Mouse (Mus musculus): ENCODE data around the gene Fry.

Fry gene

GRCm38 (mm10) chr5:150176251-150177015 lies 58.0 kb downstream of the Fry start:
- peak; percentile 91 for DNase-seq

- DNase-seq, result peak; percentile 25
Observed at GRCm38 (mm10) chr5:150177757-150178156, 59.3 kb downstream of the Fry start.

GRCm38 (mm10) chr5:150178194-150178801 lies 59.9 kb downstream of the Fry start:
- peak; percentile 55 for DNase-seq

GRCm38 (mm10) chr5:150180985-150181607 lies 62.7 kb downstream of the Fry start:
- peak; percentile 82 for DNase-seq

GRCm38 (mm10) chr5:150184959-150185358 lies 66.5 kb downstream of the Fry start:
- no peak for DNase-seq

- DNase-seq, result peak; percentile 66
Observed at GRCm38 (mm10) chr5:150186121-150186520, 67.7 kb downstream of the Fry start.

GRCm38 (mm10) chr5:150186676-150187075 lies 68.2 kb downstream of the Fry start:
- no peak for DNase-seq

- DNase-seq, result peak; percentile 87
Observed at GRCm38 (mm10) chr5:150188031-150188430, 69.6 kb downstream of the Fry start.

GRCm38 (mm10) chr5:150190454-150191358 lies 72.3 kb downstream of the Fry start:
- peak; percentile 69 for DNase-seq

- peak; percentile 99 for DNase-seq
Observed at GRCm38 (mm10) chr5:150195514-150196210, 77.2 kb downstream of the Fry start.

GRCm38 (mm10) chr5:150196211-150196585 lies 77.8 kb downstream of the Fry start:
- DNase-seq, result peak; percentile 98

GRCm38 (mm10) chr5:150196881-150197311 lies 78.5 kb downstream of the Fry start:
- peak; percentile 87 for DNase-seq

- DNase-seq, result peak; percentile 84
Observed at GRCm38 (mm10) chr5:150206749-150207148, 88.3 kb downstream of the Fry start.

- DNase-seq, result peak; percentile 79
Observed at GRCm38 (mm10) chr5:150207596-150207995, 89.2 kb downstream of the Fry start.

GRCm38 (mm10) chr5:150208009-150208408 lies 89.6 kb downstream of the Fry start:
- peak; percentile 41 for DNase-seq

GRCm38 (mm10) chr5:150214081-150214480 lies 95.6 kb downstream of the Fry start:
- peak; percentile 91 for DNase-seq

GRCm38 (mm10) chr5:150216066-150216465 lies 97.6 kb downstream of the Fry start:
- DNase-seq, result peak; percentile 93

GRCm38 (mm10) chr5:150219457-150219856 lies 101.0 kb downstream of the Fry start:
- DNase-seq, result no peak

- DNase-seq, result no peak
Observed at GRCm38 (mm10) chr5:150220333-150220732, 101.9 kb downstream of the Fry start.

- peak; percentile 54 for DNase-seq
Observed at GRCm38 (mm10) chr5:150221806-150222205, 103.4 kb downstream of the Fry start.

- peak; percentile 89 for DNase-seq
Observed at GRCm38 (mm10) chr5:150223546-150224239, 105.2 kb downstream of the Fry start.
